Mouse (Mus musculus) kidney, embryonic 15.5 days (tissue): ENCODE results near the gene Card9. TPM values are rescaled to one million over a fixed set of nuclear protein-coding genes. Genes with fewer than 3 reads are reported as not detected.
A peak's percentile ranks its signal among the peaks of the same experiment; 100 is the strongest.

Experiments used
- ATAC-seq: fragments of 200-750 bp; cut with Nextera tagmentation; replicated peaks from 2 replicates; pipeline ENCODE4 v1.8.0; 2017; ENCODE audit warnings: moderate TSS enrichment; ENCODE audit not compliant: low FRiP score
- H3K27ac ChIP-seq: fragments of 300-500 bp; sonication (generic); 2 replicates; pipeline ENCODE4 v1.5.1; 2015; ENCODE audit warnings: mild to moderate bottlenecking, inconsistent platforms
- H3K27me3 ChIP-seq: fragments of 300-500 bp; sonication (generic); 2 replicates; pipeline ENCODE4 v1.6.1; 2015; ENCODE audit warnings: inconsistent platforms
- H3K36me3 ChIP-seq: fragments of 300-500 bp; sonication (generic); 2 replicates; pipeline ENCODE4 v1.6.1; 2015; ENCODE audit warnings: inconsistent platforms
- H3K4me1 ChIP-seq: fragments of 300-500 bp; sonication (generic); 2 replicates; pipeline ENCODE4 v1.6.1; 2015; ENCODE audit warnings: inconsistent platforms
- H3K4me2 ChIP-seq: fragments of 300-500 bp; sonication (generic); 2 replicates; pipeline ENCODE4 v1.6.1; 2015; ENCODE audit warnings: moderate library complexity, mild to moderate bottlenecking, inconsistent platforms
- H3K4me3 ChIP-seq: fragments of 300-500 bp; sonication (generic); replicated peaks from 2 replicates; pipeline ENCODE4 v1.5.1; 2015; ENCODE audit warnings: mild to moderate bottlenecking, inconsistent platforms
- H3K9ac ChIP-seq: fragments of 300-500 bp; sonication (generic); 2 replicates; pipeline ENCODE4 v1.6.1; 2015; ENCODE audit warnings: mild to moderate bottlenecking, inconsistent platforms
- H3K9me3 ChIP-seq: fragments of 300-500 bp; sonication (generic); replicated peaks from 2 replicates; pipeline ENCODE4 v1.6.1; 2016; ENCODE audit warnings: inconsistent platforms
- WGBS: fragments of 180-500 bp; shearing (Covaris S2); methylation state at CpG from one replicate; pipeline ENCODE4 v1.1.7; 2015; ENCODE audit warnings: mixed read lengths; 5-methylcytosine and 5-hydroxymethylcytosine counted together
- polyA plus RNA-seq: library from polyadenylated mRNA; unstranded; fragments of >200 nt; fragmentation: Nextera tagmentation; extraction: Ambion mirVana; gene quantifications from 2 replicates; pipeline ENCODE4 v1.2.1, GENCODE M21; 2015

Gene Card9
- polyA plus RNA-seq, 1 experiment from 2014 or later: 1.7 TPM

DNA sequence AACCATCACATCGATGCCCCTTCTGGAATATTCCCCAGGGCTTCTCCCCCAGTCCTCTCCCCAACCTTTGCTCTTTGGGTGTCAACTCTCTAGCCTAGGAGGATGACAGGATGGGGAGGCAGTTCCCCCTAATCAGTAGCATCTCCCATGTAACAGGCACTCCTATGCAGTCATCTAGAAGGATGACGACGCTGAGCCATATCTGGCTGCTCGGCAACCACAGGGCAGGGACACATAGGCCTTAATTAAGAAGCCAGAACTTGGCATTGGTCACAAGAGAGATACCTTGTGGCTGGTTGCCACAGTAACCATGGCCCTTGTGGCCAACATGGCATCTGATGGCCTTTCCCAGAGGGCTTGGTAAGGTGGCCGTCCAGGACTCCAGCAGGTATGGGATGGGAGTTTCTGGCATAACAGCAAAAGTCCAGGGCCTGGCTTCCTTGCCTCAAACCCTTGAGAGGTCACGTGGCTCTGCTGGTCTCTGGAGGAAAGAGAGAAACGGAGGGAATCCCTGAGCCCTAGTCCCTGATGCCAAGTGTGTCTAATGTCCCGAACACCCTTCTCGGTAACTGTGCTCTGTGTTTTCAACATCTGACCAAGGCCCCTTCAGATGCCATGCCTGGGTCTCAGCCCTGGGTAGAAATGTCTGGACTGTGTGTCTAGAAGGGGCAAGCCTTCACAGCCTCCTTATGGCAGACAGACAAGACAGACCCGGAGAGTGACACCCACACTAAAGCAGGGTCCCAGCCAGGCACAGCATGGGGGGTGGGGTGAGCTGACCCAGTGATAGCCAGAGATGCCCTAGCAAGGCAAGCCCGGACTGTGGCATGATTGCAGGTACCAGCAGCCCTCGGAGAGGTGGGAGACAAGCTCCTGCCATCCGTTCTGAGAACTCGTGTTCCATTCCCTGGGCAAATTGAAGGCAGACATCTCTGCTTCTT is 40.2 kb downstream of the Card9 start:
- no peak for ATAC-seq
- Histone ChIP-seq H3K27me3 (no peaks in the 10 kb centered on the region), H3K4me3 (no peak overlapping the region), H3K9ac (no peak overlapping the region), H3K4me1 (peaks cover 28% of the 10 kb centered on the region), H3K4me2 (no peak overlapping the region), H3K36me3 (peaks cover 35% of the 10 kb centered on the region), H3K27ac (no peak overlapping the region), H3K9me3 (no peaks in the 10 kb centered on the region)
- WGBS: 88% methylated on average over 14 of the region's 14 CpGs

- no peaks in the 10 kb centered on the region for H3K9me3 ChIP-seq
- no peak overlapping the region for H3K4me2 ChIP-seq
- H3K9ac ChIP-seq: no peak overlapping the region
- no peak overlapping the region for H3K4me3 ChIP-seq
- H3K4me1 ChIP-seq: peaks cover 33% of the 10 kb centered on the region
- no peak for ATAC-seq
- no peak overlapping the region for H3K27ac ChIP-seq
- H3K36me3 ChIP-seq: peaks cover 27% of the 10 kb centered on the region
- H3K27me3 ChIP-seq: no peaks in the 10 kb centered on the region
- WGBS: 88% methylated on average over 13 of the region's 13 CpGs
These were observed 41.0 kb downstream of the Card9 start for GRCm38 (mm10) chr2:26319519-26320244.

GRCm38 (mm10) chr2:26319109-26319508 is 41.6 kb downstream of the Card9 start:
- no peak for ATAC-seq
- 89% methylated on average over 9 of the region's 9 CpGs for WGBS
- no peak overlapping the region for H3K27ac ChIP-seq
- no peak overlapping the region for H3K4me3 ChIP-seq
- H3K9ac ChIP-seq: no peak overlapping the region
- H3K4me2 ChIP-seq: no peak overlapping the region
- no peaks in the 10 kb centered on the region for H3K9me3 ChIP-seq
- H3K4me1 ChIP-seq: peaks cover 39% of the 10 kb centered on the region
- H3K27me3 ChIP-seq: no peaks in the 10 kb centered on the region
- H3K36me3 ChIP-seq: peaks cover 21% of the 10 kb centered on the region

DNA sequence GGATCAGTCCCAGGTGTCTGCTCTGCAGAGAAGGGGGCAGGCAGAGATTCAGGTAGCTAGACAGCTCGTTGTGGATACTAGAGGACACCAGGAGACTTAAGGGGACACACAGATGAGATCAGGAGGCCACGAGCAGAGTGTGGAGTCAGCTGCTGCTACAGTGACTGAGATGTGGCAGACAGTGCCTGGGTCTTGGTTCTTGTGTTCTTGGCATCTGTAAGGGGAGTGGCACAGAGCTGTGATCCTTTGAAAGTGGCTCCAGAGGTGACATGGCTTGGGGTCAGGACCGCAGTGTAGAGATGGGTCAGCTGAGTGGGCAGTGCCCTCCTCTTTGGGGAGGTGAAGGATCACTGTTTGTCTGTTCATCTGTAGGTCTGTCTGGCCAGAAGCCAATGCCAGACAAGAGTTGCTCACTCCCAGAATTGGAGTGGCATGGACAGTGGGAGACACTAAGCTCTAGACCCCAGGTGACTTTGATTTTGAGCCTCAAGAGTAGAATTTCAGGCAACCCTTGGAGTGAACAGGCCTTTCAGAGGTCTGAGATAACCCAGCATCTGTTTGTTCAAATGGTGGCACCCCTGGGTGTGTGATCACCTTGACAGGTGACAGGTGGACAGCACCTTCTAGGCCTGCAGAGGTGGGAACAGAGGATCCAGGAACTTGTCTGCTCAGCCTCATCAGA is 42.6 kb downstream of the Card9 start:
- Histone ChIP-seq H3K36me3 (peaks cover 11% of the 10 kb centered on the region), H3K4me1 (peaks cover 42% of the 10 kb centered on the region), H3K27ac (no peak overlapping the region), H3K27me3 (no peaks in the 10 kb centered on the region), H3K9ac (no peak overlapping the region), H3K4me2 (no peak overlapping the region), H3K9me3 (no peaks in the 10 kb centered on the region), H3K4me3 (no peak overlapping the region)
- WGBS: 81% methylated on average over 3 of the region's 3 CpGs
- no peak for ATAC-seq

- peaks cover 4% of the 10 kb centered on the region for H3K36me3 ChIP-seq
- peak overlapping the region; percentile 96 for H3K27ac ChIP-seq
- H3K4me3 ChIP-seq: peak overlapping the region; percentile 94; the same call in 1 of the 2 replicates
- H3K27me3 ChIP-seq: no peaks in the 10 kb centered on the region
- peak overlapping the region; percentile 66 for H3K4me2 ChIP-seq
- 61% methylated on average over 3 of the region's 3 CpGs for WGBS
- no peak overlapping the region for H3K9ac ChIP-seq
- no peaks in the 10 kb centered on the region for H3K9me3 ChIP-seq
- H3K4me1 ChIP-seq: peaks cover 46% of the 10 kb centered on the region
- ATAC-seq: no peak
These were observed 43.3 kb downstream of the Card9 start for GRCm38 (mm10) chr2:26317371-26317770.

DNA sequence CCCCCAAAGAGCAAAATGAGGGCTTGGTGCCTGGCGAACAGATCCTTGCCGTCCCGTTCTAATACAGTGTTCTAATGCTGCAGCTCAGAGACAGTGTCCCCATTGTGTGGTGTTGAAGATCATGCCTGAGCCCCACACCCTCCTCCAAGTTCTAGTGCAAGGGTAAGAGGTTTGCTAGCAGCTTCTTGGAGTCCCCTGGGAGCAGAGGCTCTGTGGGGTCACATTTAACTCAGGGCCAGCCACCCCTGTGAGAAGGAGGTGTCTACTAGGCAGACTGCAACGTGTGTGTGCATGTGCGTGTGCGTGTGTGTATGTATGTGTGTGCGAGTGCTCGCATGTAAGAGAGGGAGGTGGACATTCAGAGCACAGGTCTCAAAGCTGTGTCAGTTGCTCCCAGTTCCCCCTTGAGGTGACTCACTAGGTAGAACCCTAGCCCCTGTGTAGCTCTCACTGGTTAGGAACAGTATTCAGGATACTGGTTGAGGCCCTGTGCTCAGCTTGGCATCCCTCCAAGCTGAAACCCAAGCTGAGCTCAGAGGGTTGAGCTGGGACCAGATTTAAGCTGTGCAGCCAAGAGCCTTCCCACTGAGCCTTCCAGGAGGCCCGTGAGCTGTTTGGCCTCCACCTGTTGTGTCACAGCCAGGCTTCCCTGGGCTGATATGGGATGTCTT is 44.0 kb downstream of the Card9 start:
- H3K27ac ChIP-seq: peak overlapping the region; percentile 96
- no peaks in the 10 kb centered on the region for H3K9me3 ChIP-seq
- 58% methylated on average over 9 of the region's 9 CpGs for WGBS
- H3K9ac ChIP-seq: peak overlapping the region; percentile 89
- no peak for ATAC-seq
- no peaks in the 10 kb centered on the region for H3K36me3 ChIP-seq
- peak overlapping the region; percentile 94 for H3K4me3 ChIP-seq
- peaks cover 49% of the 10 kb centered on the region for H3K4me1 ChIP-seq
- peak overlapping the region; percentile 66 for H3K4me2 ChIP-seq
- H3K27me3 ChIP-seq: no peaks in the 10 kb centered on the region

- peak overlapping the region; percentile 96 for H3K27ac ChIP-seq
- H3K9ac ChIP-seq: peak overlapping the region; percentile 89
- 0% methylated on average over 11 of the region's 11 CpGs for WGBS
- H3K36me3 ChIP-seq: no peaks in the 10 kb centered on the region
- peak overlapping the region; percentile 66 for H3K4me2 ChIP-seq
- no peaks in the 10 kb centered on the region for H3K9me3 ChIP-seq
- H3K27me3 ChIP-seq: no peaks in the 10 kb centered on the region
- H3K4me3 ChIP-seq: peak overlapping the region; percentile 94
- H3K4me1 ChIP-seq: peaks cover 51% of the 10 kb centered on the region
- peak; percentile 34 for ATAC-seq
These were observed 44.8 kb downstream of the Card9 start for GRCm38 (mm10) chr2:26315925-26316311.

GRCm38 (mm10) chr2:26315072-26315924 is 45.4 kb downstream of the Card9 start, which contains the start of gene Gpsm1:
Gene Gpsm1, plus strand, starts transcription at chr2:26315515.
- under 1% methylated on average over 61 of the region's 66 CpGs for WGBS
- Histone ChIP-seq H3K9me3 (no peaks in the 10 kb centered on the region), H3K4me1 (peaks cover 51% of the 10 kb centered on the region), H3K4me3 (peak within 1 kb of the TSS; percentile 94), H3K27ac (peak within 1 kb of the TSS; percentile 96), H3K36me3 (no peaks in the 10 kb centered on the region), H3K9ac (peak within 1 kb of the TSS; percentile 89), H3K4me2 (peak within 1 kb of the TSS; percentile 66), H3K27me3 (no peaks in the 10 kb centered on the region)
- ATAC-seq: peak; percentile 87

GRCm38 (mm10) chr2:26314281-26315071 is 46.2 kb downstream of the Card9 start:
- Histone ChIP-seq H3K27ac (peak overlapping the region; percentile 96), H3K4me1 (peaks cover 58% of the 10 kb centered on the region), H3K27me3 (no peaks in the 10 kb centered on the region), H3K36me3 (no peaks in the 10 kb centered on the region), H3K4me2 (peak overlapping the region; percentile 66), H3K9me3 (no peaks in the 10 kb centered on the region), H3K9ac (peak overlapping the region; percentile 89; the same call in 1 of the 2 replicates), H3K4me3 (peak overlapping the region; percentile 94)
- ATAC-seq: peak; percentile 54
- WGBS: 31% methylated on average over 13 of the region's 13 CpGs

DNA sequence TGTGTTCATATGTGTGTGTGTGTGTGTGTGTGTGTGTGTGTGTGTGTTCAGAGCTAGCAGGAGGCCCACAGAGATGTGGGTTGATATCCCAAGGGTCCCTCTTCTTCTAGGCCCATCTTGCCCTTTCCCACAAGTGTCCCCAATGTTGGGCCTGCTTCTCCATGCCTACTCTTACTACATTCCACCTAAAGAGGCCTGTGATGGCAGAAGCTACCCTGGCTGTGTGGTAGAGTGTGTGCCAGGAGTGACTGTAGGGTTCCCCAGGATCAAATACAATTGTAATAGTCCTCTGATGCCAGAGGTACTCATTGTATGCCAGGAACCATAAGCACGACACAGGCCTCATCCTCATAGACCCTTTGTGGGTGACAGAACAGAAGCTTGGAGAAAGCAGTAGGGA is 47.3 kb downstream of the Card9 start:
- Histone ChIP-seq H3K27ac (peak overlapping the region; percentile 96), H3K36me3 (no peaks in the 10 kb centered on the region), H3K9me3 (no peaks in the 10 kb centered on the region), H3K4me3 (no peak overlapping the region), H3K4me2 (no peak overlapping the region), H3K9ac (no peak overlapping the region), H3K27me3 (no peaks in the 10 kb centered on the region), H3K4me1 (peaks cover 63% of the 10 kb centered on the region)
- no peak for ATAC-seq
- 94% methylated on average over 1 of the region's 1 CpGs for WGBS
